Mouse (Mus musculus) kidney, adult 2 months (tissue): ENCODE measurements around the gene Kcng4.

Experiments
- CTCF ChIP-seq: fragments of 200-500 bp; conservative IDR thresholded peaks from 2 replicates; pipeline ENCODE4 v1.5.1; 2011; ENCODE audit warnings: low read depth, mild to moderate bottlenecking, control low read depth, low read length, moderate library complexity, mixed read lengths; ENCODE audit not compliant: insufficient read depth, insufficient read length
- POLR2A ChIP-seq: fragments of 200-500 bp; IDR thresholded peaks from one replicate; pipeline ENCODE4 v1.6.1; 2011; ENCODE audit warnings: low read depth, low read length, control low read depth

GRCm38 (mm10) chr8:119632909-119633308, 2.6 kb downstream of the Kcng4 start:
- TF ChIP-seq CTCF, result no peak
- TF ChIP-seq POLR2A, result no peak
